Mouse (Mus musculus): ENCODE measurements around the gene Galk2. TPM values are rescaled to one million over a fixed set of nuclear protein-coding genes. Genes with fewer than 3 reads are reported as not detected.
A peak's percentile ranks its signal among the peaks of the same experiment; 100 is the strongest.

The Galk2 gene
- total and polyA plus RNA-seq, 3 experiments, result 8.9 to 10.1 (median 10.1) TPM

- DNase-seq, result no peak
- no peaks in the 10 kb centered on the region for H3K4me1 ChIP-seq (ENCODE audit: control insufficient read depth, insufficient read depth, low read length)
- no peaks in the 10 kb centered on the region for H3K27me3 ChIP-seq (ENCODE audit: control insufficient read depth, insufficient read depth, low read length)
- WGBS, result 86% methylated on average over 3 of the region's 3 CpGs
- no peaks in the 10 kb centered on the region; the same call in none of the 2 replicates for H3K36me3 ChIP-seq (ENCODE audit: control insufficient read depth, insufficient read depth, low read length)
- intact Hi-C loops (cut with DNase I), result no loop called here
- H3K79me2 ChIP-seq (replicated peaks; ENCODE audit: control insufficient read depth, insufficient read depth, low read length), result no peaks in the 10 kb centered on the region
- no peak overlapping the region for H3K9ac ChIP-seq (ENCODE audit: low read depth, low read length)
- no peak overlapping the region for H3K4me3 ChIP-seq
- no peak overlapping the region for H3K27ac ChIP-seq
- TF ChIP-seq CTCF (IDR thresholded peaks at IDR 0.05) (no peak), POLR2A (IDR thresholded peaks at IDR 0.05; ENCODE audit: insufficient read depth, low read depth, low read length) (no peak), EP300 (IDR thresholded peaks at IDR 0.05; ENCODE audit: insufficient read depth, low read depth, low read length) (no peak)
Observed at GRCm38 (mm10) chr2:125870159-125870558, 11.2 kb downstream of the Galk2 start.

- Histone ChIP-seq H3K4me1 (ENCODE audit: control insufficient read depth, insufficient read depth, low read length) (no peaks in the 10 kb centered on the region), H3K4me3 (no peak overlapping the region), H3K9ac (ENCODE audit: low read depth, low read length) (no peak overlapping the region), H3K36me3 (ENCODE audit: control insufficient read depth, insufficient read depth, low read length) (no peaks in the 10 kb centered on the region), H3K79me2 (replicated peaks; ENCODE audit: control insufficient read depth, insufficient read depth, low read length) (no peaks in the 10 kb centered on the region), H3K27ac (no peak overlapping the region), H3K27me3 (ENCODE audit: control insufficient read depth, insufficient read depth, low read length) (no peaks in the 10 kb centered on the region)
- TF ChIP-seq CTCF (IDR thresholded peaks at IDR 0.05) (no peak), POLR2A (IDR thresholded peaks at IDR 0.05; ENCODE audit: insufficient read depth, low read depth, low read length) (no peak), EP300 (IDR thresholded peaks at IDR 0.05; ENCODE audit: insufficient read depth, low read depth, low read length) (no peak)
- 44% methylated on average over 4 of the region's 4 CpGs for WGBS
- no peak for DNase-seq
- intact Hi-C loops (cut with DNase I), result no loop called here
Observed at GRCm38 (mm10) chr2:125885891-125886576, 27.1 kb downstream of the Galk2 start.

GRCm38 (mm10) chr2:125893096-125893495 lies 34.2 kb downstream of the Galk2 start:
- TF ChIP-seq CTCF (IDR thresholded peaks at IDR 0.05), result peak; percentile 70
- TF ChIP-seq EP300 (IDR thresholded peaks at IDR 0.05; ENCODE audit: insufficient read depth, low read depth, low read length), result no peak
- no peak for TF ChIP-seq POLR2A (IDR thresholded peaks at IDR 0.05; ENCODE audit: insufficient read depth, low read depth, low read length)
- WGBS, result 38% methylated on average over 6 of the region's 6 CpGs
- no peak for DNase-seq

GRCm38 (mm10) chr2:125895099-125895498 lies 36.2 kb downstream of the Galk2 start:
- Histone ChIP-seq H3K36me3 (ENCODE audit: control insufficient read depth, insufficient read depth, low read length) (no peaks in the 10 kb centered on the region), H3K27me3 (ENCODE audit: control insufficient read depth, insufficient read depth, low read length) (no peaks in the 10 kb centered on the region), H3K27ac (no peak overlapping the region), H3K4me1 (ENCODE audit: control insufficient read depth, insufficient read depth, low read length) (no peaks in the 10 kb centered on the region), H3K79me2 (replicated peaks; ENCODE audit: control insufficient read depth, insufficient read depth, low read length) (no peaks in the 10 kb centered on the region), H3K4me3 (no peak overlapping the region), H3K9ac (ENCODE audit: low read depth, low read length) (no peak overlapping the region)
- DNase-seq, result no peak
- 86% methylated on average over 4 of the region's 4 CpGs for WGBS
- intact Hi-C loops (cut with DNase I), result no loop called here
- no peak for TF ChIP-seq EP300 (IDR thresholded peaks at IDR 0.05; ENCODE audit: insufficient read depth, low read depth, low read length)

More at GRCm38 (mm10) chr2:125893096-125893495, 34.2 kb downstream of the Galk2 start:
- no peaks in the 10 kb centered on the region for H3K4me1 ChIP-seq (ENCODE audit: control insufficient read depth, insufficient read depth, low read length)
- intact Hi-C loops (cut with DNase I), result loop anchor here (2.0 to 5.0 kb wide), 5 partner anchors 139 to 628 kb away; partner anchors contain the start of gene Fgf7
- no peaks in the 10 kb centered on the region for H3K79me2 ChIP-seq (replicated peaks; ENCODE audit: control insufficient read depth, insufficient read depth, low read length)
- H3K4me3 ChIP-seq, result no peak overlapping the region
- H3K27ac ChIP-seq, result no peak overlapping the region
- no peaks in the 10 kb centered on the region for H3K36me3 ChIP-seq (ENCODE audit: control insufficient read depth, insufficient read depth, low read length)
- H3K9ac ChIP-seq (ENCODE audit: low read depth, low read length), result no peak overlapping the region
- H3K27me3 ChIP-seq (ENCODE audit: control insufficient read depth, insufficient read depth, low read length), result no peaks in the 10 kb centered on the region

- no peaks in the 10 kb centered on the region for H3K79me2 ChIP-seq (replicated peaks; ENCODE audit: control insufficient read depth, insufficient read depth, low read length)
- no peaks in the 10 kb centered on the region for H3K4me1 ChIP-seq (ENCODE audit: control insufficient read depth, insufficient read depth, low read length)
- no peak for TF ChIP-seq EP300 (IDR thresholded peaks at IDR 0.05; ENCODE audit: insufficient read depth, low read depth, low read length)
- no peak for TF ChIP-seq POLR2A (IDR thresholded peaks at IDR 0.05; ENCODE audit: insufficient read depth, low read depth, low read length)
- no peak for TF ChIP-seq CTCF (IDR thresholded peaks at IDR 0.05)
- intact Hi-C loops (cut with DNase I), result no loop called here
- no peaks in the 10 kb centered on the region for H3K27me3 ChIP-seq (ENCODE audit: control insufficient read depth, insufficient read depth, low read length)
- H3K9ac ChIP-seq (ENCODE audit: low read depth, low read length), result no peak overlapping the region
- 87% methylated on average over 3 of the region's 3 CpGs for WGBS
- DNase-seq, result no peak
- no peaks in the 10 kb centered on the region for H3K36me3 ChIP-seq (ENCODE audit: control insufficient read depth, insufficient read depth, low read length)
- H3K4me3 ChIP-seq, result no peak overlapping the region
- H3K27ac ChIP-seq, result no peak overlapping the region
Observed at GRCm38 (mm10) chr2:125896355-125896754, 37.4 kb downstream of the Galk2 start.

- Histone ChIP-seq H3K4me3 (no peak overlapping the region), H3K27ac (no peak overlapping the region), H3K79me2 (replicated peaks; ENCODE audit: control insufficient read depth, insufficient read depth, low read length) (no peaks in the 10 kb centered on the region), H3K9ac (ENCODE audit: low read depth, low read length) (no peak overlapping the region), H3K4me1 (ENCODE audit: control insufficient read depth, insufficient read depth, low read length) (no peaks in the 10 kb centered on the region), H3K36me3 (ENCODE audit: control insufficient read depth, insufficient read depth, low read length) (no peaks in the 10 kb centered on the region), H3K27me3 (ENCODE audit: control insufficient read depth, insufficient read depth, low read length) (no peaks in the 10 kb centered on the region)
- no peak for DNase-seq
- 57% methylated on average over 6 of the region's 6 CpGs for WGBS
- intact Hi-C loops (cut with DNase I), result no loop called here
- no peak for TF ChIP-seq POLR2A (IDR thresholded peaks at IDR 0.05; ENCODE audit: insufficient read depth, low read depth, low read length)
- no peak for TF ChIP-seq EP300 (IDR thresholded peaks at IDR 0.05; ENCODE audit: insufficient read depth, low read depth, low read length)
- no peak for TF ChIP-seq CTCF (IDR thresholded peaks at IDR 0.05)
Observed at GRCm38 (mm10) chr2:125900797-125901410, 42.0 kb downstream of the Galk2 start.

Measured in heart, adult 2 months (tissue).